Mouse (Mus musculus): ENCODE measurements at regions not wholly inside any gene's neighbourhood (a gene's known extent, or its start where the extent isn't known, plus 50 kb on each side); places are given as distances from the start of the nearest gene placed in this dataset.

GRCm38 (mm10) chr2:59406976-59407375 is 77.5 kb upstream of the Dapl1 start:
- Histone ChIP-seq H3K4me1 (ENCODE audit: control insufficient read depth, insufficient read depth, insufficient read length, low read length) (peaks cover 12% of the 10 kb centered on the region), H3K4me3 (ENCODE audit: insufficient read depth, low read depth, low read length) (no peak overlapping the region), H3K27ac (replicated peaks; ENCODE audit: low read depth, low read length) (peak overlapping the region; percentile 85)

GRCm38 (mm10) chr2:59407512-59407988 is 76.9 kb upstream of the Dapl1 start:
- H3K4me3 ChIP-seq (ENCODE audit: insufficient read depth, low read depth, low read length), result no peak overlapping the region
- H3K27ac ChIP-seq (replicated peaks; ENCODE audit: low read depth, low read length), result peak overlapping the region; percentile 85

DNA sequence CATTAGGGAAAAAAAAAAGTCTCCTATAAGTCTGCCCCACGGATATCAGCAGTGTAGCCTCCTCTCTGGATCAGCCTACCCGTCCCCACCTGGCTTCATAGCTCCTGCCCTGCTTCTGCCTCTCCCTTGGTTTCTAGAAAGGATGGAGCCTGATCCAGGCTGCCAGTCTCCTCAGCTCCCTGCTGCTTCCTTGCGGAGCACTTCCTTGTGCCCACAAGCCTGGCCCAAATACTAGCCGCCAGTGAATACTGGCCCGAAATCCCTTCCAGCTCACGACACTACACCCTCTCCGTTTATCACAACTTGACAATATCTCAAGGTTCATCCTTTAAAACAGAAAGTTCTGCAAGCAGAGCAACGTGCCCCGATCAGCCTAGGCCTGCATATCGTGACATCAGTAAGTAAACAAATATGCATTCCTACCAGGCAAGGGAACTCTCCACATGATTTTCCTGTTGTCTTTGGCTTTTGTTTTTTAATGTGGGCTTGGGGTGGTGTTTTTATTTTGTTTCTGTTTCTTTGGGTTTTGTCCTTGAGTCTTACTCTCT is 76.3 kb upstream of the Dapl1 start:
- H3K27ac ChIP-seq (replicated peaks; ENCODE audit: low read depth, low read length), result peak overlapping the region; percentile 85

More at GRCm38 (mm10) chr2:59407512-59407988, 76.9 kb upstream of the Dapl1 start:
- peaks cover 8% of the 10 kb centered on the region for H3K4me1 ChIP-seq (ENCODE audit: control insufficient read depth, insufficient read depth, insufficient read length, low read length)

GRCm38 (mm10) chr2:59414612-59415011 is 69.8 kb upstream of the Dapl1 start:
- peaks cover 3% of the 10 kb centered on the region for H3K4me1 ChIP-seq (ENCODE audit: control insufficient read depth, insufficient read depth, insufficient read length, low read length)
- no peak overlapping the region for H3K27ac ChIP-seq (replicated peaks; ENCODE audit: low read depth, low read length)
- H3K4me3 ChIP-seq (ENCODE audit: insufficient read depth, low read depth, low read length), result no peak overlapping the region

More for the DNA sequence above, 76.3 kb upstream of the Dapl1 start:
- Histone ChIP-seq H3K4me3 (ENCODE audit: insufficient read depth, low read depth, low read length) (no peak overlapping the region), H3K4me1 (ENCODE audit: control insufficient read depth, insufficient read depth, insufficient read length, low read length) (peaks cover 5% of the 10 kb centered on the region; the same call in 1 of the 2 replicates)

DNA sequence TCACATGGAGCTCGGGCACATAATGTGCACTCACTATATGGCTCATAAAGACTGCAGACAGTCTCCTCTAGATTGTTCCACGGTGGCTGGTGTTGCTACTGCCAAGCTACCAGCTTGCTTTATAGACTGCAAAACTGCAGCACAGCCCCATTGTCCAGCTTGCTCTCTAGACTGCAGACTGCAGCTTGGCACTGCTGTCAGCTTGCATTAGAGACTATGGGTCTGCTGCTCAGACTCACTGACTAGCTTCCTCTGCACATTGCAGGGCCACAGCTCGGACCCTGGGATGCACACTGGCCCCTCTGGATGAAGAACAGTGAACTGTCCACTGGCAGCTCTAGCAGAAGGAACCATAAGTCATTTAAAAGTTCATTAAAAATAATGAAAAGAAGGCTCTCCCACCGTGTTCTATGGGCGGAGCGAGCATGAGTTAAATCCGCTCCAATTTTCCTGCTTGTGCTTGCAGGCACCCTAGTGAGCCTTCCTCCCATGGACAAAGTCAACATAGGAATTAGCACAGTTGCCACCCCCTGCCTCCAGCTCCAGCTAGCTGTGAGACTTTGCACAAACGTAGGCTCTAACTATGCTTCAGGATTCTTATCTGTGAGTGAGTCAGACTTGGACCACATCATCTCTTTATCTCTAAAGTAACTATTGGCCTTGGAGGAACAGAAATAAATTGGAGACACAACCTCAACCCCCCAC is 67.8 kb upstream of the Dapl1 start:
- H3K4me1 ChIP-seq (ENCODE audit: control insufficient read depth, insufficient read depth, insufficient read length, low read length), result peaks cover 17% of the 10 kb centered on the region
- no peak overlapping the region for H3K4me3 ChIP-seq (ENCODE audit: insufficient read depth, low read depth, low read length)
- no peak overlapping the region for H3K27ac ChIP-seq (replicated peaks; ENCODE audit: low read depth, low read length)

DNA sequence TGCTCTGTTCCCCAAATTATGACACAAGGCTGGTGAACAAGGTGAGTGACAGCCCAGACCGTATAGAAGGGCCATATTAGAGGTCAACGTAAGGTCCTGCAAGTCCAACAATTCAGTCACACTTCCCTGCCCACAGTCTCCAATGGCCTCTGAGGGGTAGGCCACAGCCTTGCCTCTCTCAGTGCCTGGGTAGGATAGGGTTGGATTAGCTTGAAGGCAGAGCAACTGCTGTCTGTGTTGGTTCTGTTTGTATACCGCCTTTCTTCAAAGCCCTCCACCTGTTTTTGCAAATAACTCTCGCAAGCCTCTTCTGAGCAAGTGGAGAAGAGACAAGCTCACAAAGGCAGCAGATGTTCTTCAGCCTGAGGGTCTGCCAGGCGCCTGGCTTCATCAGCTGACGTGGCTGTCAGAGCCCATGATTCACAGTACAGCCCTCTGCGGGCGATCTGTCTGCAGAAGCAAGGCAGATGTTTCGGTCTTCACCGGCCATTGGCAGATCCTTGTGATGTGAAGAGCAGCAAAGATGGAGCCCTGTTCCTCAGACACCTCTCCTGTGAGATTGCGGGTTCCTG is 67.0 kb upstream of the Dapl1 start:
- Histone ChIP-seq H3K4me3 (ENCODE audit: insufficient read depth, low read depth, low read length) (no peak overlapping the region), H3K27ac (replicated peaks; ENCODE audit: low read depth, low read length) (no peak overlapping the region), H3K4me1 (ENCODE audit: control insufficient read depth, insufficient read depth, insufficient read length, low read length) (peaks cover 17% of the 10 kb centered on the region)

- Histone ChIP-seq H3K4me3 (ENCODE audit: insufficient read depth, low read depth, low read length) (no peak overlapping the region), H3K4me1 (ENCODE audit: control insufficient read depth, insufficient read depth, insufficient read length, low read length) (peaks cover 25% of the 10 kb centered on the region), H3K27ac (replicated peaks; ENCODE audit: low read depth, low read length) (no peak overlapping the region)
Observed at GRCm38 (mm10) chr2:59420496-59420895, 64.0 kb upstream of the Dapl1 start.

DNA sequence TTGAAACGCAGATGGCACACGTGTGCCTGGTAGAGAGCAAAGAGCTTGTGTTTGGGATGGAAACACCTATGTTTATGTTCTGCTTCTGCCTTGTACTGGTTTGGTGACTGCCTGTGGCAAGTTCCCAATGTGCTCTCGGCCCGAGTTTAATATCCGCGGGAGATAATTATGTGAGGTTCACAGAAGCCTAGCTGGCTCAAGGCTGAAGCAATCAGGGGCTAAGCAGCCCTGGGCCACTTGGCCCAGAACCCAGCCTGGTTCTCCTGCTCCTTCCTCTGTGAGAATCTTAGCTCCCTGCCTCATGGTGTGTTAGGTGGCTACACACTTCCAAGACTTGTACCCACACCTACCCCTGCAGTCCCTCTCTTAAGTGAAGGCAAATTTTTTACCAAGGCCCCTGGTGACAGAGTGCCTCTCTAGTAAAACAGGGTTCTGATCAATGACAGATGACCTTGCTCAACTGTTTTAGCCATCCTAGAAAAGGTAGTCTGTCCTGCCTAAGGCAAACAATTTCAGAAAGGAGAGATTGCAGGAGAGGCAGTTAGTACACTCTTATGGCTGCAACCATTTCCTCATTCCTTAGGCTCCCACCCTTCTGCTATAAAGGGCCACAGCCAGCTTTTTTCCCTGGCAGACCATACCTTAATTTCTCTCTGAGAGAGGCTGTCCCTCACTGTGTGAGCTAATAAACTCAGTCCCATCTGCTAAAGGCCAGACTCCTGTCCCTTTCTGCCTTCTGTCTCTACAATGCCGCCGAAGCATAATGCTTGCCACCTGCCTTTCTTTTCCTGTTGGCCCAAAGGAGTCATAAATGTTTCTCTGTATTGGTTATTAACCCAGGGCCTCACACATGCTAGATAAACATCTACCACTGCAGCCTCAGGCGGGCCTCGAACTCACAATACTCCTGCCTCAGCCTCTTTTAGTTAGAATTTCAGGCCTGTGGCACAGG is 61.9 kb upstream of the Dapl1 start:
- Histone ChIP-seq H3K27ac (replicated peaks; ENCODE audit: low read depth, low read length) (peak overlapping the region; percentile 7), H3K4me1 (ENCODE audit: control insufficient read depth, insufficient read depth, insufficient read length, low read length) (peaks cover 31% of the 10 kb centered on the region; the same call in 1 of the 2 replicates), H3K4me3 (ENCODE audit: insufficient read depth, low read depth, low read length) (no peak overlapping the region)

DNA sequence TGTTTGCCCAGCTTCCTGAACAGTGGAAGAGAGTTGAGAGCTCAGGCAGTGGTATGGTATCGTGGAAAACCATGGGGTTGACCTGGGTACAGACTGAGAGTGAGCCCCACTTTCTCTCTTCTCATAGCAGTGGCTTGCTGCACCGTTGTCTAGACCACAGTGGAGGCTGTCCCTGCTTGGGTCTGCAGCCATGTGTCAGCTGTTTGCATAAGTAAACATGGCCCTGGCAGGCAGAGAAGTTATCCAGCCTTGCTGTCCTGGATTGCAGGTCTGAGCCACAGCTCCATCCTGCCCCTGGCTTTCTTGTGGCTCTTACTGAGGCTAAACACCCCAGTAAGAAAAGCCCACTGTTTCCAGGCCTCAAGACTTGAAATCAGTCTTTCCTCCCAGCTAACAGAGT is 60.2 kb upstream of the Dapl1 start:
- Histone ChIP-seq H3K4me1 (ENCODE audit: control insufficient read depth, insufficient read depth, insufficient read length, low read length) (peaks cover 34% of the 10 kb centered on the region; the same call in 1 of the 2 replicates), H3K27ac (replicated peaks; ENCODE audit: low read depth, low read length) (peak overlapping the region; percentile 100), H3K4me3 (ENCODE audit: insufficient read depth, low read depth, low read length) (no peak overlapping the region)

DNA sequence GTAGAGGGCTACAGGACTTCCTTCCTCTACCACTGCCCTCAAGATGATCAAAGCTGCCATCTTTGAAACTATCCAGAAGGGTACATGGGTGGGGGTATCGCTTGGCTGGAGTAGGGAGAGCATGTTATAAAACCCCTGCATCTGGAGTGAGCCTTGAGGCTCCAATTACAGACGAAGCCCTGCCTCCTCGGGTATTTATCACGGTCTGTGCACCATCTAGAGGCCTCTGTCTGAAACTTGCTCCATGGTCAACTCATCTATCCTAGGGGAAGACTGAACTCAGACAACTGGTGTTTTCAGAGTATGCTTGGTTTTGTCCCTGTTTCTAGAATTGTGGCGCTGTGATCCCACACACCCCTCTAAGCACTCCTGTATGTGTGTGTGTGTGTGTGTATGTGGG is 59.7 kb upstream of the Dapl1 start:
- peak overlapping the region; percentile 100 for H3K27ac ChIP-seq (replicated peaks; ENCODE audit: low read depth, low read length)
- peaks cover 34% of the 10 kb centered on the region; the same call in 1 of the 2 replicates for H3K4me1 ChIP-seq (ENCODE audit: control insufficient read depth, insufficient read depth, insufficient read length, low read length)
- H3K4me3 ChIP-seq (ENCODE audit: insufficient read depth, low read depth, low read length), result no peak overlapping the region

DNA sequence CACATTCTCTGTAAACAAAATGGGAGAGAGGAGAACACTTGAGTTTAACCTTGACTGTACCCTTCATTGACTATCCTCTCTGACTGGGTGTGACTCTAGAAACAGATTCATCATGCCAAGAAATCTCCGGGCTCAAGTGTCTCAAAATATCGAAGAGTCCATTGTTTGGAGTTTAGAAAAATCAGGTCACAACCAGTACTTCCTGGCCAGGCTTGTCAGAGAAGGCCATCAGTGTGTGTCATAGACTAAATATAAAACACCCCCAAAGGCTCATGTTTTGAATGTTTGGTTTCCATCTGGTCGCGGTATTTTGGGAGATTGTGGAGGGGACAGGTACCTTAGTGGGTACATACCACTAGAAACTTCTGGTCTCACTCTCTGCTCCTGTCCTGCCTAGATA is 58.6 kb upstream of the Dapl1 start:
- H3K4me3 ChIP-seq (ENCODE audit: insufficient read depth, low read depth, low read length), result no peak overlapping the region
- H3K27ac ChIP-seq (replicated peaks; ENCODE audit: low read depth, low read length), result peak overlapping the region; percentile 100
- peaks cover 30% of the 10 kb centered on the region; the same call in 1 of the 2 replicates for H3K4me1 ChIP-seq (ENCODE audit: control insufficient read depth, insufficient read depth, insufficient read length, low read length)

DNA sequence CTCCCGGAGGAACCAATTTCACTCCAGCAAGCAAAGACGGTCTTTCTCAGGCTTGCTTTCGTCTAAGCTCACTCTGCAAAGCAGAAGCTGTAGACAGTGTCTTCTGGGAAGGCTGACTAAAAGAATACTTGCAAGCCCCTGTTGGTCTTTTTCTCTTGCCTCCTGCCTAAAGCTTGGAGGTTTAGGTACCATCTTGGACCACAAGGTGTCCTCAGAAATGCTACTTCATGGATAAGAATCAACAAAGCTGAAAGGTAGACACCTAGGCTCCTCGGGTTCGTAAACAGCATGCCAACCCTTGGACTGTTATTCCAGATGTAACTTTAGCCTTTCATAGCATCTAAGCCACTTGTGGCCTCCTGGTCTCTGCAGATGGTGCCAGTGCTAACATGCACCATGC is 53.0 kb upstream of the Dapl1 start:
- Histone ChIP-seq H3K4me3 (ENCODE audit: insufficient read depth, low read depth, low read length) (no peak overlapping the region), H3K27ac (replicated peaks; ENCODE audit: low read depth, low read length) (peak overlapping the region; percentile 98), H3K4me1 (ENCODE audit: control insufficient read depth, insufficient read depth, insufficient read length, low read length) (peaks cover 20% of the 10 kb centered on the region)

GRCm38 (mm10) chr2:59431867-59432266 is 52.6 kb upstream of the Dapl1 start:
- no peak overlapping the region for H3K4me3 ChIP-seq (ENCODE audit: insufficient read depth, low read depth, low read length)
- peak overlapping the region; percentile 98 for H3K27ac ChIP-seq (replicated peaks; ENCODE audit: low read depth, low read length)

More at GRCm38 (mm10) chr2:59431867-59432266, 52.6 kb upstream of the Dapl1 start:
- H3K4me1 ChIP-seq (ENCODE audit: control insufficient read depth, insufficient read depth, insufficient read length, low read length), result peaks cover 19% of the 10 kb centered on the region

All from brown adipose tissue, adult 24 weeks (tissue).